Mouse (Mus musculus) retina, adult 2 months (tissue): ENCODE data around the gene Cd19.
A peak's percentile ranks its signal among the peaks of the same experiment; 100 is the strongest.

Experiments
- DNase-seq: peaks from one replicate; pipeline ENCODE4 v3.0.0-alpha.2; 2012; ENCODE audit warnings: low read depth, low spot score

Gene Cd19

DNA sequence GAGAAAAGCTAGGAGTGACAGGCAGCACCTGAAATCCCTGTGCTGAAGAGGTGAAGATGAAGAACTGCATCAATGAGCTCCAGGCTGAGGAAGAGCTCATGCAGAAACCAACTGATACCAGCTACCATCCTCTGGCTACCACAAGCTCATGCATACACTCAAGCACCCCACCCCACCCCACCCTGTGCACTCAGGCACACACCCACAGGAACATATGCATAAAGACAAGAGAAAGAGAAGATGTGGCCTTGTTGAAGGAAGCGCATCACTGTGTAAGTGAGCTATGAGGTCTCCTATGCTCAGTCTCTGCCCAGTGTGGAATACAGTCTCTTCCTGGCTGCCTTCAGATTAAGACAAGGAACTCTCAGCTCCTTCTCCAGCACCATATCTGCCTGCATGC, 26.5 kb downstream of the Cd19 start:
- no peak for DNase-seq

DNA sequence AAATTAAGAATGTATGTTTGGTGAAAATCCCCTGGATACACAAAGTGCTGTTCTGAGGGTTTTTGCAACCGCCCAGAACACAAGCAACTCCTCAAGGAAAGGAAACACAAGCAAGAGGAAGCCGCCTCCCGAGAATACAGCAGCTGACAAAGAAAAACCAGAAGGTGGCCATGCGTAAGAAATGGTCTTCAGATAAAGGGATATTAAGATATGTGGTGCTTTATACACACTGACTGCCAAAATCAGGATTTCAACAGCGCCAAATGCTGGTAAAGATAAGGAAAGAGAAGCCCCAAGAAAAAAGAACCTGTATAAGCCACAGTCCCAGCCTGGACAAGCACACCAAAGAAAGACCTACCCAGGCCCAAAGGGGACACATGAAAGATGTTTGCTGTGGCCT, 31.1 kb downstream of the Cd19 start:
- no peak for DNase-seq

GRCm38 (mm10) chr7:126377278-126378158, 37.2 kb downstream of the Cd19 start, which contains the start of gene Spns1:
Gene Spns1 (minus strand): TSS chr7:126377450.
- peak; percentile 93 for DNase-seq

DNA sequence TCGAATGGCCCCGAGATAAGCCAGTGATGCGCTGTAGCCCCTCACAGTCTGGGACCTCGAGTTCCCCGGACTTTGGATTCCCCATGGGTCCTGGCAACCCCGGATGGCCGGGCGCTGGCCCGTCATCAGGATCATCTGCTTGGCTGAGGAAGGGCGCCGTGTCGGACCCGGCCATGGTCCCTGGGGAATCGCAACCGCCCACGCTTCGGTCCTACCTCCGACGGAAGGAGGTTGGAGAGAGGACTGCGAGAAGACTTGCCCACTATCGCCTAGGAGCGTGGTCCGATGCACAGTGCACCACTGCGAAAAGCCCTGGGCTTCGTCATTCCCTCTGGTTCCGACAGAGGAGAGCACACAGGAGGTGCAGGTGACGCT, 37.8 kb downstream of the Cd19 start:
- no peak for DNase-seq

- no peak for DNase-seq
These were observed 39.7 kb downstream of the Cd19 start for GRCm38 (mm10) chr7:126375012-126375411.

DNA sequence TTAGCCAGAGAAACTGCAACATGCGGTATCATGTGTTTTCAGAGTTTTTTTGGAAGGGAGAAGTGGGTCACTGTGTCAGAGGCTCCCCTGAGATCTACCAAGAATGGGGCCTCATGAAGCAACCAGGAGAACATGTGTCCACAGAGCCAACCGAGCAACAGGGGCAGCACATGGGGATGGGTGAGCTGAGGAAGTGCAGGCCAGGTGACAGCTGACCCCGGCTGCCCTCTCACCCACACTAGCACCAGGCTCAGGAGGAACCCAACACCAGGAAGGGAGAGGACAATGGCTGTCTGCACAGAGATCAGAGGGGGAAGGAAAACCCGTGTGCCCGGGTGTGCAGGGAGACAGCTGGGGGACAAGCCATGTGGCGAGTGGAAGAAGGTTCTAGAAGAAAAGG, 40.2 kb downstream of the Cd19 start:
- no peak for DNase-seq

- no peak for DNase-seq
These were observed 41.7 kb downstream of the Cd19 start for GRCm38 (mm10) chr7:126373007-126373406.

GRCm38 (mm10) chr7:126369393-126369792, 45.3 kb downstream of the Cd19 start, which contains the start of gene Lat:
Gene Lat (minus strand): TSS chr7:126369570.
- DNase-seq: no peak

- DNase-seq: no peak
These were observed 46.3 kb downstream of the Cd19 start for GRCm38 (mm10) chr7:126368367-126368766.

GRCm38 (mm10) chr7:126367636-126368035, 47.1 kb downstream of the Cd19 start:
- no peak for DNase-seq

GRCm38 (mm10) chr7:126363038-126363437, 51.7 kb downstream of the Cd19 start:
- DNase-seq: no peak

- no peak for DNase-seq
These were observed 55.6 kb downstream of the Cd19 start for GRCm38 (mm10) chr7:126359049-126359448.
